Mouse (Mus musculus) ovary, adult 18-20 months (tissue): ENCODE measurements around the gene Rab7b.
A peak's percentile ranks its signal among the peaks of the same experiment; 100 is the strongest.

Source experiments
- DNase-seq: peaks from one replicate; pipeline ENCODE4 v3.0.0; 2022; ENCODE audit warnings: low spot score, mixed read lengths

Gene Rab7b

DNA sequence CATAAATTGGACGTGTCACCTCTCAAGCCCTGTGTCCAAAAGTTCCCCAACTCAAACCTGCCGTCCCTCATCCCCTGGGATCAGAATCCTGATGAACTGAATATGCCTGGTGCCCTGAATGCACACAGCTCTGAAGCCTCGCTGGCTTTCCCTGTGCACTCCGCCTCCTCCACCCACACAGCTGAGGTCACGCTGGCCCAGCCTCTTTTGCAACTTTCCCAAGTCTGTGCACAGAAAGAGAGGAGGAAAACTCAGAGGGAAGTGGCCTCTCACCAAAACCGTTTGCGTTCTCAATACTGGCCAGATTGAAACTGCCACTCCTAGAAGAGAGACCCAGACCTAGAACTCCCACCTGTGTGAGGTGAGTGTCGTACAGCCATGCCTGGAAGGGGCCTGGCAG, at the start of gene Rab7b:
Gene Rab7b, plus strand, starts transcription at position 221 of the 400 bp plus-strand sequence.
- DNase-seq, result peak; percentile 67

DNA sequence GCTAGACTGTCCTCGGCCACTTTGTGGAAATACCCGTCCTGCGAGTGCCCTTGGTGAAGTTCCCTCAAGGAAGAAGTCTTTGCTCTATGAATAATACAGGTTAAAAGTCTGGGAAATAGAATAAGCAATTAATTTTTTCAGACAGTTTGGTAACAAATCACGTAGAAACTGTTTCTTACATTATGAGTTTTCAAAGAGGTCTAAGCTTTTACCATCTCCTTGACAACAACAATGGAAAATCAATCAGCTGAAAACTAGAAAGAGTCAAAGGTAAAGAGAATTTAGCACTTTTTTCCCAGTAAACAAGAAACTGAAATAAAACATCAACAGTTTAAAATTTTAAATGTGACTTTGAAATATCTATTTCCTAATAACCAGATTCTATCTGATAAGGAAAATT, 48.4 kb upstream of the Rab7b start:
- DNase-seq, result no peak

GRCm38 (mm10) chr1:131641565-131641964, 46.9 kb upstream of the Rab7b start:
- DNase-seq, result no peak

DNA sequence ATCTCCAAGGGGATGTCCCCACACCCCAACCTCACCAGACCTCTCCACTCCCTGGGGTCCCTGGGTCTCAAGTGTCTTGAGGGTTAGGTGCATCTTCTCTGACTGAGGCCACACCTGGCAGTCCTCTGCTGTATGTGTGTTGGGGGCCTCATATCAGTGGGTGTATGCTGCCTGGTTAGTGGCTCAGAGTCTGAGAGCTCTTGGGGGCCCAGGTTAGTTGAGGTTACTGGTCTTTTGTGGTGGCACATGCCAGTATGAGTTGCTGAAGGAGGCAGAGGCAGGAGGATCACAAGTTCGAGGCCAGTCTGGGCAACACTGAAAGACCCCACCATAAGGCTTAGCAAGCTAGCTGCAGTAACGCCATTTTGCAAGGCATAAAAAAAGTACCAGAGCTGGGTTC, 46.2 kb upstream of the Rab7b start:
- no peak for DNase-seq

DNA sequence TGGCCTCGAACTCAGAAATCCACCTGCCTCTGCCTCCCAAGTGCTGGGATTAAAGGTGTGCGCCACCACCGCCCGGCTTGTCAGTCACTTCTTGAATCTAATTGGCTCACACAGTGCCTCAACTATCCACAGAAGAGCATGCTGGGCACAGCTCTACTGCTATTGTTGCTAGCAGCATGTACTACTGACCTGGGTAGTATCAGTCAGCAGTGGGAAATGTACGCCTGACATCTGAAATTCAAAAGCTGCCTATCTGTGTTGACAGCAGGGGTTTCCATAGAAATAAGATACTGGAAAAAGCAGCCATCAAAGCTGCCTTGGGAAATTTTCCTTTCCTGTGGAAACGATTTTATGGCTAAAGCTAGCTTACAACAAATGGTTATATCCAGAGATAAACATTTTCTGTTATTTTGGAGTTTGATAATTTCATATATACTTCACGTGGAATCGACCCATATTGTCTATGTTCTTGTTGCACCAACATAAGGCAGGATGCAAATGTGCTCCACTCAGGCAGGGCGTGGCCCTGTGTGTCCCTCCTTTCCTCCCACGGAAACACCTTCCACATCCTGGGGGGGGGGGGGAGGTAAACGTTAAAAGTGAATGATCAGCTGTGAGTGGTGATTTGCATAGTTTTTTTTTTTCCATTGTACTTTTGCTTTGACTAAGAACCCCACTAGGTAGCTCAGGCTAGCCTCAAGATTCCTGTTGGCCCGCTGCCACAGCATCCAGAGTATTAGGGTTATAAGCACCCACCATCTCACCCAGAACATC, 35.6 kb upstream of the Rab7b start:
- no peak for DNase-seq

- DNase-seq, result no peak
Observed at GRCm38 (mm10) chr1:131655601-131656000, 32.9 kb upstream of the Rab7b start.

DNA sequence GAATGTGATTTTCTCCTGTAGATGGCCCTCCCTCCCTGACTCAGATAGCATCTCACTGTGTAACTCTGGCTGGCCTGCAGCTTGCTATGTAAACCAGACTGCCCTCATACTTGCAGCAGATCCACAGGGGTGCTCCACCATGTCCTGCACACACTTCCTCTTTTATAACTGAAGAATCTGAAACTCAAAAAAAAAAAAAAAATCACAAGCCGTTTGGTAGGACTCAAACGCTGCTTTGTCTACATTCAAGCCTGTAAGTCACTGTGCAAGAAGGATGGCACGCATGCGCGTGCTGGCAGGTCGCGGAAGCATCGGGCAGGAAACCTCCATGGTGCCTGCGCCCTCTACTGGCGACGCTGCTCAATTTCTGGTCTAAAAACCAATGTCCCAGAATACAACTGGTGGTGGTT, 30.5 kb upstream of the Rab7b start:
- DNase-seq, result peak; percentile 79

DNA sequence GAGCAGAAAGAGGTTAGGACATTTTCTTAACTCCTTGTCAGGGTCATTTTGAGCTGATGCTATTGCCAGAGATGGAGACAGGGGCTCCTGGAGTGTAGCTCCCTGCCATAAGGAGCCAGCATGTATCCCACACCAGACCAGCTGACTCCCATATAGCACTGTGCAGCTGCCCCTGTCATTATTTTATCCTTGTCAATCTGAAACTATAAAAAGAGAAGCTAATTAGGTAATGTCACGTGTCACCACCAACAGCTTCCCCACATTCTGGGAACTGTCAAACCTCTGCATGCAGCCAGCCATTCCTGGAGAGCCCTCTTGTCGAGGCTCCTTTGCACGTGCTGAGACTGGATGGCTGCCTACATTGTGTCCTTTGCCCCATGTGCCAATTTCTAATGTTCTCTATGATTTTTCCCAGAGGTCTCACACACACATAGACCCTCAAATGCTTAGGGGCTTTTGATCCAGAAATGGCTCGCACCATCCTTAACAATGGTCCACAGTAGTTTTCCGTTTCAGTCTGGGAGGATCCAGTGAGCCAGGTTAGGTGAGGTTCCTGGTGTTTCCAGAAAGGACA, 28.9 kb upstream of the Rab7b start:
- no peak for DNase-seq

GRCm38 (mm10) chr1:131660266-131660665, 28.2 kb upstream of the Rab7b start:
- no peak for DNase-seq

DNA sequence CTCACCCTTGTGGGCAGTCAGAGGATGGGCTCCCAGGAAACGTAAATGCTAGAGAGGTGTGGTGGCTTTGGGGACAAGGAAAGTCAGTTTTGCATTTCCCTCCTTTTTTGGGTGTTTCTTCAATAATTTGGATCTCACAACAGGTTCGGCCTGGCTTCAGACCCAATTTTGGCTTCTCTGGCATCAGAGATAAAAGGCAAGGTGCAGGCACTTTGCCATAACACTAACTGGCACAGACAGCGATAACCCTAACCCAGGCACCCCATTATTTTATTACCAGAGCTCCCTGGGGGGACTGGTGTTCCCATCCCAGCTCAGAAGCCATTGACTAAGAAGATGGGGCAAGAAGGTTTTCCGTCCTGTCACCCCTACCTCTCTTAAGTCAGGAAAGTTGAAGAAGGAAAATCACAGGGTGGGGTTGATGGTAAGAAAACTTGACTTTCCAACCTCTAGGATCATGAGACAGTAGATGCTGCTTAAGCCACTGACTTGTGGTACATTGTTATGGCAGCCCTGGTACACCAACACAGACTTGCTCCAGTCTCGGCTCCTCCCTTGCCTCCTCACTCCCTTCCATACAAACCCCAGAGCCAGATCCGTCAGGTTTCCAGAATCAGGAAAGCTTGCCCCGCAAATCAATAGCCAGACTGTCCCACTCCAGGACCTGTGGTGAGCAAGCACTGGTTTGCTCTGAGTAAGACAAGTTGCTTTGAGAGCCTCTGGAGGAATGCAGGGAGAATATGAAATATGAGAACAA, 27.6 kb upstream of the Rab7b start:
- DNase-seq, result no peak

GRCm38 (mm10) chr1:131661749-131662148, 26.7 kb upstream of the Rab7b start:
- no peak for DNase-seq

- no peak for DNase-seq
Observed at GRCm38 (mm10) chr1:131663286-131663995, 25.1 kb upstream of the Rab7b start.

DNA sequence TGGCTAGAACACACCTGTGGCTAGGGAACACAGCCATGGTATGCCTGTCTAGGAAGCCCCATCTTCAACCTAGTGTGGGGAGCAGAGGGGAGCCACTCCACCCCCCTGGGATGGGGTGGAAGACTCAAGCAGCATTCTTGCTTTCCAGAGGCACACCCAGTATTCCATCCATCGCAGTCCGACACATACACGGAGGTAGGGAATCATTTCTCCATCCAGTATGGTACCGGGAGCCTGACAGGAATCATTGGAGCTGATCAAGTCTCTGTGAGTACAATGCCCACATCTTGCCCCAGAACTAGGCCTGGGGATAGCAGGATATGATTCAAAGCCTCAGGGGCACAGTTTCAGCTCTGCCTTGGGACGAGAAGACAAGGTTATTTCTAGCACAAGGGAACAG, 24.4 kb upstream of the Rab7b start:
- no peak for DNase-seq

- no peak for DNase-seq
Observed at GRCm38 (mm10) chr1:131665886-131666285, 22.6 kb upstream of the Rab7b start.

DNA sequence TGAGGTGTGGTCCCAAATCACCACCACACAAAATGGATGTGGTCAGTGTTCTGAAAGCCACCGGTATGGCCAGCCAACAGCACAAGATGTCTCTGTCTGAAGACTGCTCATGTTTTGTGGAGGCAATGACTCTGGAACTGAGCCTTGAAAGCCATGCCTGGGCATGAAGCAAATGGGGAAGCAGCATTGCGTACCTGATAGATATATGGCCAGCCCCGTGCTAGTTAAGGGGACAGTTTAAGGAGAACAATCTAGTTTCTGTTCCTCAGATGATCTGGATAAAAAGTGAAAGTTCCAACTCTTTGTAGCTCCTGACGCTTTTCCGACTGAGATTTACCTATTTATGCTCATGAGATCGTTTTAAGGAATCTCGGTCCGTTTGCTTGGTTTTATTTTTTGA, 17.4 kb upstream of the Rab7b start:
- no peak for DNase-seq

GRCm38 (mm10) chr1:131672361-131672760, 16.1 kb upstream of the Rab7b start:
- no peak for DNase-seq

DNA sequence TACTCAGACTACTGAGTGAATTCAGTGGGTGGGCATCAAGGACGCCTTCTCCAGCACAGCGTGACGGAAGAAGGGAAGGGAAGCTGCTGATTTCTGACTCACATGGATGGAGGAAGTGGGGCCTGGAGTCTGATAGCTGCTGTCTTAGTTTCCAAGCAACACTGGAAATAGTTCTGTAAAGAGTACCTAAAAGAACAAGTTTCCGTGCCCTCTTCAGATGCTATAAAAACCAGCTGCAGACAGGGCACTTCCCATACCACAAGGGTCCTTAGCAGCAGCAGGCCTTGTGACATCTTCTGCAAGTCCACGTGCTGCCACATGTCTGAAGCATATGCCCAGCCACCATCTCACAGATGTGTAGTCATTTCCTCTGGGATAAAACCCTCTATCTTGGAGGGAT, 8.9 kb upstream of the Rab7b start:
- DNase-seq, result no peak

DNA sequence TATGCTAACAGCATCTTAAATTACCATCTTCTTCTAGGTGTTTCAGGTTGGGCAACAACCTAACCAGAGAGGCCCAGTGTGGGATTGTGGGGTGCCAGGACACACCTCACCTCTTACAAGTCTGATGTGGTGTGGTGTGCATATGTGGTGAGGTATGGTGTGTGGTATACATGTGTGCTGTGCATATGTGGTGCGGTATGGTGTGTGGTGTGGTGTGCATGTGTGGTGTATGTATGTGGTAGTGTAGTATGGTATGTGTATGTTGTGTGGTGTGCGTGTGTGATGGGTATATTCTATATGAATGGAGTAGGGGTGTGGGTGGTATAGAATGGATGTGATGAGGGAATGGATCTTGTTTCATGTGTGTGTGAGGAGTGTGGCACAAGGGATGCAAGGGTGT, 756 bp upstream of the Rab7b start:
- no peak for DNase-seq

- DNase-seq, result no peak
Observed at GRCm38 (mm10) chr1:131689016-131689415, 521 bp downstream of the Rab7b start.

DNA sequence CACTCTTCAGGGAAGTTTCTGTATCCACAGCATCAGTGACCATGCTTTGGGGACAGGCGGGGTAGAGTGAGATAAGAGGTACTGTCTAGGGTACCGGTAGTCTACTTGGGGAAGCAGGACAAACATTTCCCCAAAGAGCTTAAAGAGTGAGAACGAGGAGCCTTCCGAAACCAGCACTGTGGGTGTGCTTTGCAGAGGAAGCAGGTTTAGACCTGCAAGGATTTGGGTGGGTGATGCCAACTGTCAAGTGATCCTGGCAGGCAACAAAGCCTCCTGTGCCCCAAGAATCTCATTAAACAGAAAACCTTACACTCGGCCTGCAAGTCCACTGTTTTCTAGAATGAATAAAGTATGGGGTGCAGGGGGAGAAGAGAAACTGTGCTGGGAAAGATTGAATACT, 1.4 kb downstream of the Rab7b start:
- no peak for DNase-seq

DNA sequence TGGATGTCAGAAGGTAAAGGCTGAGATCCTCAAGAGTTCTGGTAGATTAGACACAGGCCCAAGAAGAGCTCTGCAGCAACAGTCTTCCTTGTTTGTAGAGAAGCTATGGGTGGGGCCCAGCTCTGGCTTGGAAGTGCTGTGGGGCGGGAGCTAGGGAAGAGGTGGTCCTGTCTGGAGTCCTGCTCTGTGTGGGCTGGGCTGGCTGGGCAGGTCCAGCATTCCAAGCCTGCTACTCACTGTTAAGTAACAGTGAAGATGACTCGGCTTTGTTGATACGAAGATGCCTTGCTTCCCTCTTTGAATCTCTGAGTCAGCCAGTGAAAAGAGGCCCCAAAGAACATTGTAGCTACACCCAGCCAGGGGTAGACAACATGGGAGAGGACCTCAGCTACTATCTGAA, 1.9 kb downstream of the Rab7b start:
- peak; percentile 77 for DNase-seq

DNA sequence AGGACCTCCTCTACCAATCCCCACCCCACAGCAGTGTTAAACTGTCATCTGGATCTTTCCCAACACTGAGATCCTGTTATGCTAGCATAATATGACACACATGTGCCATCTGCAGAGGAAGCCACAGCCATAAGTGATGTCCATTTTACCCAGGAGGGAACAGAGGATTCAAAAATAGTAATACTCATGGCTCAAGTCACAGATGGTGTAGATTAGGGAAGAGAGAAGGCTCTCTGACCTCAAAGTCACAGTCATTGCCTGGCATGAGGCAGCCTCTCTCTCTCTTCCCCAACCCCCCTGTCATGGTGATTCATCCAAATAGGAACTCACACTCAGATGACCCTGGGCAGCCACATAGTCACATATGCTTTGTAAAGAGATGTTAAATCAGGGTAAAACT, 2.9 kb downstream of the Rab7b start:
- no peak for DNase-seq

DNA sequence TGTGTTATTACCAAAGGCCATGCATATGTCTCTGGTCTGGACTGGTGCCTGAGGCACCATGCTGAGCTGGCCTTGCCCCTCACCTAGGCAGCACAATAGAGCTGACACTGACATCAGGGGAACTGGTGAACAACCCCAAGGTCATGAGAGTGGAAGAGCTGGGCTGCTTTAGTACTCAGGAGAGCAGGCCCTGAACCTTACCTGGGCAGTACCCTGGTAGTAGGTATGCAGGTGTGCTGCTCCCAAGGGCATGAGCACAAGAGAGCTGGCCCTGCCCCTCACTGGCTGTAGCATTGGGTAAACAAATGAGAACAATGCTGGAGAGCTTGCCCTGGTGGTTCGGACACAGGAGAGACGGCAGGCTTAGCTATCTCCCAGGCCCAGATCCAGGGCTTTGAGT, 6.8 kb downstream of the Rab7b start:
- DNase-seq, result no peak
